Mouse (Mus musculus): Measurements from ENCODE around the gene Atoh8. TPM values are rescaled to one million over a fixed set of nuclear protein-coding genes. Genes with fewer than 3 reads are reported as not detected.

Atoh8 gene
- polyA plus RNA-seq, 1 experiment: 1.9 TPM

- Histone ChIP-seq H3K4me3 (replicated peaks; ENCODE audit: control insufficient read depth, low read depth, low read length) (no peak overlapping the region), H3K4me1 (ENCODE audit: control insufficient read depth, insufficient read depth, low read length) (no peaks in the 10 kb centered on the region; the same call in 1 of the 2 replicates), H3K27ac (ENCODE audit: control insufficient read depth, insufficient read depth, low read depth, low read length, poor library complexity) (no peak overlapping the region)
- WGBS: 59% methylated on average over 4 of the region's 4 CpGs
- TF ChIP-seq CTCF (IDR thresholded peaks at IDR 0.05; ENCODE audit: control insufficient read depth, insufficient read depth, low read length): no peak
- no peak for TF ChIP-seq POLR2A (IDR thresholded peaks at IDR 0.05; ENCODE audit: borderline replicate concordance, control insufficient read depth, low read depth, low read length)
Observed at GRCm38 (mm10) chr6:72249981-72250380, 14.6 kb upstream of the Atoh8 start.

GRCm38 (mm10) chr6:72248150-72248914 lies 13.0 kb upstream of the Atoh8 start:
- Histone ChIP-seq H3K27ac (ENCODE audit: control insufficient read depth, insufficient read depth, low read depth, low read length, poor library complexity) (no peak overlapping the region), H3K4me3 (replicated peaks; ENCODE audit: control insufficient read depth, low read depth, low read length) (no peak overlapping the region), H3K4me1 (ENCODE audit: control insufficient read depth, insufficient read depth, low read length) (no peaks in the 10 kb centered on the region; the same call in 1 of the 2 replicates)
- TF ChIP-seq CTCF (IDR thresholded peaks at IDR 0.05; ENCODE audit: control insufficient read depth, insufficient read depth, low read length) (no peak), POLR2A (IDR thresholded peaks at IDR 0.05; ENCODE audit: borderline replicate concordance, control insufficient read depth, low read depth, low read length) (no peak)
- WGBS: 86% methylated on average over 15 of the region's 15 CpGs

GRCm38 (mm10) chr6:72246303-72246702 lies 10.9 kb upstream of the Atoh8 start:
- 39% methylated on average over 6 of the region's 6 CpGs for WGBS
- TF ChIP-seq POLR2A (IDR thresholded peaks at IDR 0.05; ENCODE audit: borderline replicate concordance, control insufficient read depth, low read depth, low read length) (no peak), CTCF (IDR thresholded peaks at IDR 0.05; ENCODE audit: control insufficient read depth, insufficient read depth, low read length) (no peak)

GRCm38 (mm10) chr6:72244569-72245285 lies 9.3 kb upstream of the Atoh8 start:
- WGBS: 82% methylated on average over 20 of the region's 20 CpGs

More at GRCm38 (mm10) chr6:72246303-72246702, 10.9 kb upstream of the Atoh8 start:
- no peak overlapping the region for H3K4me3 ChIP-seq (replicated peaks; ENCODE audit: control insufficient read depth, low read depth, low read length)
- H3K4me1 ChIP-seq (ENCODE audit: control insufficient read depth, insufficient read depth, low read length): no peaks in the 10 kb centered on the region; the same call in 1 of the 2 replicates
- H3K27ac ChIP-seq (ENCODE audit: control insufficient read depth, insufficient read depth, low read depth, low read length, poor library complexity): no peak overlapping the region

GRCm38 (mm10) chr6:72244144-72244549 lies 8.8 kb upstream of the Atoh8 start:
- no peak overlapping the region for H3K4me3 ChIP-seq (replicated peaks; ENCODE audit: control insufficient read depth, low read depth, low read length)
- no peaks in the 10 kb centered on the region; the same call in 1 of the 2 replicates for H3K4me1 ChIP-seq (ENCODE audit: control insufficient read depth, insufficient read depth, low read length)
- TF ChIP-seq CTCF (IDR thresholded peaks at IDR 0.05; ENCODE audit: control insufficient read depth, insufficient read depth, low read length): no peak
- no peak for TF ChIP-seq POLR2A (IDR thresholded peaks at IDR 0.05; ENCODE audit: borderline replicate concordance, control insufficient read depth, low read depth, low read length)
- WGBS: 54% methylated on average over 9 of the region's 9 CpGs
- no peak overlapping the region for H3K27ac ChIP-seq (ENCODE audit: control insufficient read depth, insufficient read depth, low read depth, low read length, poor library complexity)

More at GRCm38 (mm10) chr6:72244569-72245285, 9.3 kb upstream of the Atoh8 start:
- TF ChIP-seq POLR2A (IDR thresholded peaks at IDR 0.05; ENCODE audit: borderline replicate concordance, control insufficient read depth, low read depth, low read length) (no peak), CTCF (IDR thresholded peaks at IDR 0.05; ENCODE audit: control insufficient read depth, insufficient read depth, low read length) (no peak)
- no peak overlapping the region; the same call in 1 of the 2 replicates for H3K27ac ChIP-seq (ENCODE audit: control insufficient read depth, insufficient read depth, low read depth, low read length, poor library complexity)
- H3K4me3 ChIP-seq (replicated peaks; ENCODE audit: control insufficient read depth, low read depth, low read length): no peak overlapping the region
- no peaks in the 10 kb centered on the region; the same call in 1 of the 2 replicates for H3K4me1 ChIP-seq (ENCODE audit: control insufficient read depth, insufficient read depth, low read length)

GRCm38 (mm10) chr6:72242532-72243320 lies 7.3 kb upstream of the Atoh8 start:
- WGBS: 78% methylated on average over 13 of the region's 13 CpGs
- TF ChIP-seq POLR2A (IDR thresholded peaks at IDR 0.05; ENCODE audit: borderline replicate concordance, control insufficient read depth, low read depth, low read length): no peak
- TF ChIP-seq CTCF (IDR thresholded peaks at IDR 0.05; ENCODE audit: control insufficient read depth, insufficient read depth, low read length): no peak
- Histone ChIP-seq H3K27ac (ENCODE audit: control insufficient read depth, insufficient read depth, low read depth, low read length, poor library complexity) (no peak overlapping the region), H3K4me3 (replicated peaks; ENCODE audit: control insufficient read depth, low read depth, low read length) (no peak overlapping the region), H3K4me1 (ENCODE audit: control insufficient read depth, insufficient read depth, low read length) (no peaks in the 10 kb centered on the region; the same call in 1 of the 2 replicates)

- TF ChIP-seq POLR2A (IDR thresholded peaks at IDR 0.05; ENCODE audit: borderline replicate concordance, control insufficient read depth, low read depth, low read length) (no peak), CTCF (IDR thresholded peaks at IDR 0.05; ENCODE audit: control insufficient read depth, insufficient read depth, low read length) (no peak)
- H3K27ac ChIP-seq (ENCODE audit: control insufficient read depth, insufficient read depth, low read depth, low read length, poor library complexity): no peak overlapping the region
- no peak overlapping the region for H3K4me3 ChIP-seq (replicated peaks; ENCODE audit: control insufficient read depth, low read depth, low read length)
- no peaks in the 10 kb centered on the region for H3K4me1 ChIP-seq (ENCODE audit: control insufficient read depth, insufficient read depth, low read length)
- WGBS: 63% methylated on average over 8 of the region's 8 CpGs
Observed at GRCm38 (mm10) chr6:72241843-72242154, 6.4 kb upstream of the Atoh8 start.

Measured in bone marrow, adult 2 months (tissue).